Mouse (Mus musculus) stomach, embryonic 16.5 days (tissue): Measurements from ENCODE around the gene N4bp2l1. TPM values are rescaled to one million over a fixed set of nuclear protein-coding genes. Genes with fewer than 3 reads are reported as not detected.
A peak's percentile ranks its signal among the peaks of the same experiment; 100 is the strongest.

Source experiments
- ATAC-seq: fragments of 200-750 bp; cut with Nextera tagmentation; 2 replicates; pipeline ENCODE4 v1.8.0; 2017; ENCODE audit warnings: moderate number of reproducible peaks, moderate TSS enrichment; ENCODE audit not compliant: insufficient read depth, low FRiP score
- H3K27ac ChIP-seq: fragments of 300-500 bp; sonication (generic); 2 replicates; pipeline ENCODE4 v1.5.1; 2014; ENCODE audit warnings: low read length
- H3K27me3 ChIP-seq: fragments of 300-500 bp; sonication (generic); 2 replicates; pipeline ENCODE4 v1.6.1; 2014; ENCODE audit warnings: low read length, control low read depth, mixed read lengths; ENCODE audit not compliant: control insufficient read depth, insufficient read depth
- H3K36me3 ChIP-seq: fragments of 300-500 bp; sonication (generic); 2 replicates; pipeline ENCODE4 v1.6.1; 2014; ENCODE audit warnings: low read length; ENCODE audit not compliant: control insufficient read depth, insufficient read depth
- H3K4me1 ChIP-seq: fragments of 300-500 bp; sonication (generic); 2 replicates; pipeline ENCODE4 v1.6.1; 2014; ENCODE audit warnings: low read length, control low read depth, mixed read lengths; ENCODE audit not compliant: control insufficient read depth, insufficient read depth
- H3K4me2 ChIP-seq: fragments of 300-500 bp; sonication (generic); 2 replicates; pipeline ENCODE4 v1.6.1; 2014; ENCODE audit warnings: low read depth, low read length, mixed read lengths
- H3K4me3 ChIP-seq: fragments of 300-500 bp; sonication (generic); replicated peaks from 2 replicates; pipeline ENCODE4 v1.5.1; 2014; ENCODE audit warnings: mild to moderate bottlenecking, low read length
- H3K9ac ChIP-seq: fragments of 300-500 bp; sonication (generic); 2 replicates; pipeline ENCODE4 v1.6.1; 2014; ENCODE audit warnings: low read length
- H3K9me3 ChIP-seq: fragments of 300-500 bp; sonication (generic); replicated peaks from 2 replicates; pipeline ENCODE4 v1.6.1; 2016; ENCODE audit warnings: low read length, control low read depth; ENCODE audit not compliant: control insufficient read depth
- WGBS: fragments of 180-500 bp; shearing (Covaris S2); extraction: QIAGEN DNeasy Blood & Tissue Kit; methylation state at CpG from one replicate; pipeline ENCODE4 v1.1.7; 2014; 5-methylcytosine and 5-hydroxymethylcytosine counted together
- polyA plus RNA-seq: library from polyadenylated mRNA; unstranded; fragments of >200 nt; fragmentation: Nextera tagmentation; extraction: Ambion mirVana; gene quantifications from 2 replicates; pipeline ENCODE4 v1.2.1, GENCODE M21; 2015

Gene N4bp2l1
- polyA plus RNA-seq, 1 experiment from 2014 or later, result 8.3 TPM

- no peak for ATAC-seq
- Histone ChIP-seq H3K9ac (no peak overlapping the region), H3K4me1 (peaks cover 14% of the 10 kb centered on the region; the same call in 1 of the 2 replicates), H3K27me3 (no peaks in the 10 kb centered on the region), H3K9me3 (no peaks in the 10 kb centered on the region), H3K27ac (no peak overlapping the region), H3K4me3 (no peak overlapping the region), H3K4me2 (no peak overlapping the region; the same call in 1 of the 2 replicates), H3K36me3 (no peaks in the 10 kb centered on the region)
- WGBS, result 74% methylated on average over 14 of the region's 14 CpGs
Observed at GRCm38 (mm10) chr5:150601441-150602230, 4.6 kb upstream of the N4bp2l1 start.

DNA sequence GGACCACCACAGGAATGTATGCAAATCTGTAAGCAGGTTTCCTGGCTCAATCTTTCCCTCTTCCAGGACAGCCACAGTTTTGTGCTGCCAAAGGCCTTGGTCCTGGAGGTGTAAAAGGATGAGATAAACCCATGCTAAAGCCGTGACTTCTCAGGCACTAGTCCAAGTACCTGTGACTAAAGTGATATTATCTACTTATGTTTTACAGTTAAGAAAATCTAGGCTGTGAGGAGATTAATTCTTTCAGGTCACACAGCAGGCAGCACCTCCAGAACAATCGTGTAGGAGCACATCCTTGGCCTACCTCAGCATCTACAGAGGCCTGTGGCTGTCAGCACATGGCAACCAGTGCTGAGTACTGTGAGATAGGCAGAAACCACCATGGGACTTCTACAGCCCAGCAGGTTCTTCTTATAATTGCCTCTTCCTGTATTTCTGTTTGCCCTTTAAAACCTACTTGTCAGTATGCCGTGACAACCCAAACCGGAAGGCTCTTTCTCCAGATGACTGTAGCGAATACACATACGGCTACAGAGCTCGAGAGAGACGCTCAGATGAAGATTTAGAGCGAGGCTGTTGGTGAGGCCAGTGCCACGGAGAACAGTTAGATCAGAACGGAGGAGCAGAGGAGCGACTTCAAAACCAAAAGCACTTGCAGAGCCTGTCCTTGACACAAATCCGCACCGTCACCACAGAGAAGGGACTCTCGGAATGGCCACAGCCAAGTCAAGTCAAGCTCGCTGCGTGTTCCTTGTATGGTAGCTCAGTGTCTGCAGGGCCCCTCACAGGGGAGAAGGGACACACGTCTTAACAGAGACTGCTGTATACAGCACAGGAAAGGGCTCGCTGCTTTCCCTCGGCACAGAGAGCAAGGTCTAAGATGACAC, 3.8 kb upstream of the N4bp2l1 start:
- WGBS, result 67% methylated on average over 20 of the region's 20 CpGs
- H3K27me3 ChIP-seq, result no peaks in the 10 kb centered on the region
- H3K4me2 ChIP-seq, result no peak overlapping the region; the same call in 1 of the 2 replicates

GRCm38 (mm10) chr5:150599301-150600294, 2.6 kb upstream of the N4bp2l1 start:
- Histone ChIP-seq H3K27ac (no peak overlapping the region), H3K4me3 (no peak overlapping the region; the same call in 1 of the 2 replicates), H3K36me3 (no peaks in the 10 kb centered on the region), H3K9me3 (no peaks in the 10 kb centered on the region), H3K4me1 (peaks cover 16% of the 10 kb centered on the region), H3K9ac (no peak overlapping the region), H3K27me3 (no peaks in the 10 kb centered on the region), H3K4me2 (peak overlapping the region; percentile 16)
- WGBS, result 48% methylated on average over 13 of the region's 13 CpGs
- no peak for ATAC-seq

More for the DNA sequence above, 3.8 kb upstream of the N4bp2l1 start:
- H3K4me1 ChIP-seq, result peaks cover 14% of the 10 kb centered on the region; the same call in 1 of the 2 replicates
- ATAC-seq, result no peak
- H3K4me3 ChIP-seq, result no peak overlapping the region
- no peak overlapping the region for H3K9ac ChIP-seq
- H3K9me3 ChIP-seq, result no peaks in the 10 kb centered on the region
- H3K36me3 ChIP-seq, result no peaks in the 10 kb centered on the region
- no peak overlapping the region for H3K27ac ChIP-seq

GRCm38 (mm10) chr5:150598202-150599119, 1.5 kb upstream of the N4bp2l1 start:
- no peak for ATAC-seq
- Histone ChIP-seq H3K9ac (no peak overlapping the region), H3K4me3 (no peak overlapping the region), H3K4me1 (peaks cover 16% of the 10 kb centered on the region), H3K27ac (no peak overlapping the region), H3K27me3 (no peaks in the 10 kb centered on the region), H3K36me3 (no peaks in the 10 kb centered on the region), H3K4me2 (0 out of 2 replicates have a peak overlapping the region, but pooled peaks have one; percentile 12), H3K9me3 (no peaks in the 10 kb centered on the region)
- 57% methylated on average over 21 of the region's 21 CpGs for WGBS

GRCm38 (mm10) chr5:150595366-150596016, 1.5 kb downstream of the N4bp2l1 start:
- no peak for ATAC-seq
- H3K27ac ChIP-seq, result no peak overlapping the region
- no peaks in the 10 kb centered on the region for H3K9me3 ChIP-seq
- whole genome bisulfite sequencing, result 52% methylated on average over 11 of the region's 11 CpGs
- no peaks in the 10 kb centered on the region for H3K36me3 ChIP-seq
- no peaks in the 10 kb centered on the region for H3K27me3 ChIP-seq
- H3K4me2 ChIP-seq, result no peak overlapping the region
- peaks cover 17% of the 10 kb centered on the region for H3K4me1 ChIP-seq
- H3K9ac ChIP-seq, result no peak overlapping the region
- no peak overlapping the region for H3K4me3 ChIP-seq

DNA sequence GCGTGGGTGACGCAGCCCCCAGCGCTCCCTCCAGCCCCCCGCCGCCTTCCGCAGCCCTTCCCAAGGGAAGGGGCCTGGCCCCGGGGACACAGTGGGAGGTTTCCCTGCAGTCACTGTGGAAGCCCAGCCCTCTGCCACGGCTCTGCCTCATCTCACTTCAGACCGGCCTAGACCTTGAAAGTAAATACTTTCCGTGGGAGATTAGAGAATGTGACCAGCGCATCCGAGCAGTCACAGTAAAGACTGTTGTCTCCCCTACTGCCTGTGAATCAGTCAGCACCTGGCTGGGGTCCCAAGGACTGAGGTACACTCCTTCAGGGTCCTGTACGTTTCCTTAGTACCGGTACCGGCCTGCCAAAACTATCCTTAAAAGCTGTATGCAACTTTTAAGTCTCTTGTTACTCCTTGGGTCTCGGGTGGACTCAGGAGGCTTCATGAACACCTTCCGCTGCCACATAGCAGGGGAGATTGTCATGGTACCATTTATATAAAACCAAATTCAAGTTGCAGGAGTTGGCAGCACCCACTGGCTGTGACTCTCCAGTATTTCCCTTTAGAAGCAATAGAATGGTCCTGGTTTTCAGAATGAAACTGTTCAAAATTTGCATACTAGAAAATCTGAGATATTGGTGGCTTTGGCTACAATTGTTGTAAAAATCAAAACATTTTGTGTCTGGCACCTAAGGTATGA, 2.2 kb downstream of the N4bp2l1 start:
- H3K4me3 ChIP-seq, result peak overlapping the region; percentile 87
- no peak overlapping the region for H3K27ac ChIP-seq
- H3K9ac ChIP-seq, result peak overlapping the region; percentile 83
- H3K4me1 ChIP-seq, result peaks cover 11% of the 10 kb centered on the region
- 7% methylated on average over 17 of the region's 17 CpGs for WGBS
- H3K4me2 ChIP-seq, result peak overlapping the region; percentile 99
- no peaks in the 10 kb centered on the region for H3K36me3 ChIP-seq
- H3K27me3 ChIP-seq, result no peaks in the 10 kb centered on the region
- no peak for ATAC-seq
- H3K9me3 ChIP-seq, result no peaks in the 10 kb centered on the region
